Mouse (Mus musculus): ENCODE results near the gene Cend1.

DNA sequence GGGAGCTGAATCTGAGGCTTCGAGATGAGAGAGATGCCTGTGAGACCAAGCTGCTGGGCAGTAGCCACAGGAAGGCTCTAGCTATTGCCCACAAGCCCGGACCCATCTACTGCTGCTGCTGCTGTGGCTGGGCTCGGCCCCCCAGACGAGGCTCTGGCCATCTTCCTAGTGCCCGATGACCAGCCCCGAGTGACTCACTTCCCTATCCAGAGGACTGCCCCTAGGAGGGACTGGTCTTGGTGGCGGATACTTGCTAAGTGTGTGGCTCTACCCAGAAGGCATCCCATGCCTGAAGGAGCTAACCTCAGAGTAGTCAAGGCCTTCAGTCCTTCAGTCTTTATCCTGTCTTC, 36.7 kb upstream of the Cend1 start:
- TF ChIP-seq CTCF (IDR thresholded peaks at IDR 0.05; ENCODE audit: low read depth) (no peak), EP300 (IDR thresholded peaks at IDR 0.05; ENCODE audit: low read depth) (no peak)
